Mouse (Mus musculus): ENCODE results near the gene Spock1.
"Not testable (repeated sequence)": the region's sequence is repeated elsewhere in the genome, so short reads cannot be mapped to it uniquely, and the experiment has no call there.

Gene Spock1

GRCm38 (mm10) chr13:57494838-57495237, 413.3 kb downstream of the Spock1 start:
- Histone ChIP-seq H3K27me3 (ENCODE audit: control insufficient read depth, insufficient read depth, low read length, poor library complexity, severe bottlenecking) (no peaks in the 10 kb centered on the region), H3K36me3 (ENCODE audit: control insufficient read depth, insufficient read depth, low read length, poor library complexity, severe bottlenecking) (no peaks in the 10 kb centered on the region)
- DNase-seq (ENCODE audit: low read depth, low spot score): no peak

GRCm38 (mm10) chr13:57488926-57489325, 419.2 kb downstream of the Spock1 start:
- DNase-seq (ENCODE audit: low read depth, low spot score): no peak
- Histone ChIP-seq H3K36me3 (ENCODE audit: control insufficient read depth, insufficient read depth, low read length, poor library complexity, severe bottlenecking) (no peaks in the 10 kb centered on the region), H3K27me3 (ENCODE audit: control insufficient read depth, insufficient read depth, low read length, poor library complexity, severe bottlenecking) (no peaks in the 10 kb centered on the region)

GRCm38 (mm10) chr13:57484426-57485168, 423.5 kb downstream of the Spock1 start:
- Histone ChIP-seq H3K27me3 (ENCODE audit: control insufficient read depth, insufficient read depth, low read length, poor library complexity, severe bottlenecking) (no peaks in the 10 kb centered on the region), H3K36me3 (ENCODE audit: control insufficient read depth, insufficient read depth, low read length, poor library complexity, severe bottlenecking) (no peaks in the 10 kb centered on the region)
- DNase-seq (ENCODE audit: low read depth, low spot score): no peak

GRCm38 (mm10) chr13:57476700-57477099, 431.4 kb downstream of the Spock1 start:
- no peaks in the 10 kb centered on the region for H3K36me3 ChIP-seq (ENCODE audit: control insufficient read depth, insufficient read depth, low read length, poor library complexity, severe bottlenecking)
- H3K27me3 ChIP-seq (ENCODE audit: control insufficient read depth, insufficient read depth, low read length, poor library complexity, severe bottlenecking): no peaks in the 10 kb centered on the region
- no peak for DNase-seq (ENCODE audit: low read depth, low spot score)

- Histone ChIP-seq H3K27me3 (ENCODE audit: control insufficient read depth, insufficient read depth, low read length, poor library complexity, severe bottlenecking) (no peaks in the 10 kb centered on the region), H3K36me3 (ENCODE audit: control insufficient read depth, insufficient read depth, low read length, poor library complexity, severe bottlenecking) (no peaks in the 10 kb centered on the region)
- DNase-seq (ENCODE audit: low read depth, low spot score): no peak
Observed at GRCm38 (mm10) chr13:57474068-57474467, 434.1 kb downstream of the Spock1 start.

- not testable (repeated sequence) for H3K36me3 ChIP-seq (ENCODE audit: control insufficient read depth, insufficient read depth, low read length, poor library complexity, severe bottlenecking); DNase-seq (ENCODE audit: low read depth, low spot score); H3K27me3 ChIP-seq (ENCODE audit: control insufficient read depth, insufficient read depth, low read length, poor library complexity, severe bottlenecking)
Observed at GRCm38 (mm10) chr13:57470922-57471321, 437.2 kb downstream of the Spock1 start.

- no peaks in the 10 kb centered on the region for H3K36me3 ChIP-seq (ENCODE audit: control insufficient read depth, insufficient read depth, low read length, poor library complexity, severe bottlenecking)
- DNase-seq (ENCODE audit: low read depth, low spot score): no peak
- H3K27me3 ChIP-seq (ENCODE audit: control insufficient read depth, insufficient read depth, low read length, poor library complexity, severe bottlenecking): no peaks in the 10 kb centered on the region
Observed at GRCm38 (mm10) chr13:57459978-57460377, 448.2 kb downstream of the Spock1 start.

- no peaks in the 10 kb centered on the region for H3K27me3 ChIP-seq (ENCODE audit: control insufficient read depth, insufficient read depth, low read length, poor library complexity, severe bottlenecking)
- no peak for DNase-seq (ENCODE audit: low read depth, low spot score)
- H3K36me3 ChIP-seq (ENCODE audit: control insufficient read depth, insufficient read depth, low read length, poor library complexity, severe bottlenecking): no peaks in the 10 kb centered on the region
Observed at GRCm38 (mm10) chr13:57450189-57450821, 457.8 kb downstream of the Spock1 start.

GRCm38 (mm10) chr13:57448906-57449305, 459.2 kb downstream of the Spock1 start:
- Histone ChIP-seq H3K36me3 (ENCODE audit: control insufficient read depth, insufficient read depth, low read length, poor library complexity, severe bottlenecking) (no peaks in the 10 kb centered on the region), H3K27me3 (ENCODE audit: control insufficient read depth, insufficient read depth, low read length, poor library complexity, severe bottlenecking) (no peaks in the 10 kb centered on the region)
- no peak for DNase-seq (ENCODE audit: low read depth, low spot score)

- H3K36me3 ChIP-seq (ENCODE audit: control insufficient read depth, insufficient read depth, low read length, poor library complexity, severe bottlenecking): no peaks in the 10 kb centered on the region
- no peaks in the 10 kb centered on the region for H3K27me3 ChIP-seq (ENCODE audit: control insufficient read depth, insufficient read depth, low read length, poor library complexity, severe bottlenecking)
- no peak for DNase-seq (ENCODE audit: low read depth, low spot score)
Observed at GRCm38 (mm10) chr13:57444977-57445376, 463.2 kb downstream of the Spock1 start.

GRCm38 (mm10) chr13:57440111-57440510, 468.0 kb downstream of the Spock1 start:
- no peaks in the 10 kb centered on the region for H3K36me3 ChIP-seq (ENCODE audit: control insufficient read depth, insufficient read depth, low read length, poor library complexity, severe bottlenecking)

GRCm38 (mm10) chr13:57435726-57436220, 472.4 kb downstream of the Spock1 start:
- H3K36me3 ChIP-seq (ENCODE audit: control insufficient read depth, insufficient read depth, low read length, poor library complexity, severe bottlenecking): no peaks in the 10 kb centered on the region
- no peak for DNase-seq (ENCODE audit: low read depth, low spot score)
- no peaks in the 10 kb centered on the region; the same call in 1 of the 2 replicates for H3K27me3 ChIP-seq (ENCODE audit: control insufficient read depth, insufficient read depth, low read length, poor library complexity, severe bottlenecking)

More at GRCm38 (mm10) chr13:57440111-57440510, 468.0 kb downstream of the Spock1 start:
- no peak for DNase-seq (ENCODE audit: low read depth, low spot score)
- H3K27me3 ChIP-seq (ENCODE audit: control insufficient read depth, insufficient read depth, low read length, poor library complexity, severe bottlenecking): no peaks in the 10 kb centered on the region

- no peak for DNase-seq (ENCODE audit: low read depth, low spot score)
- Histone ChIP-seq H3K36me3 (ENCODE audit: control insufficient read depth, insufficient read depth, low read length, poor library complexity, severe bottlenecking) (no peaks in the 10 kb centered on the region), H3K27me3 (ENCODE audit: control insufficient read depth, insufficient read depth, low read length, poor library complexity, severe bottlenecking) (no peaks in the 10 kb centered on the region; the same call in 1 of the 2 replicates)
Observed at GRCm38 (mm10) chr13:57433848-57434247, 474.3 kb downstream of the Spock1 start.

- no peaks in the 10 kb centered on the region for H3K36me3 ChIP-seq (ENCODE audit: control insufficient read depth, insufficient read depth, low read length, poor library complexity, severe bottlenecking)
- no peak for DNase-seq (ENCODE audit: low read depth, low spot score)
- H3K27me3 ChIP-seq (ENCODE audit: control insufficient read depth, insufficient read depth, low read length, poor library complexity, severe bottlenecking): no peaks in the 10 kb centered on the region; the same call in 1 of the 2 replicates
Observed at GRCm38 (mm10) chr13:57431815-57432214, 476.3 kb downstream of the Spock1 start.

- DNase-seq (ENCODE audit: low read depth, low spot score): no peak
- Histone ChIP-seq H3K36me3 (ENCODE audit: control insufficient read depth, insufficient read depth, low read length, poor library complexity, severe bottlenecking) (no peaks in the 10 kb centered on the region), H3K27me3 (ENCODE audit: control insufficient read depth, insufficient read depth, low read length, poor library complexity, severe bottlenecking) (no peaks in the 10 kb centered on the region; the same call in 1 of the 2 replicates)
Observed at GRCm38 (mm10) chr13:57428840-57429239, 479.3 kb downstream of the Spock1 start.

Measured in splenic B cell, adult 2 months (primary cell).